Mouse (Mus musculus) neutrophil, adult 5-6 weeks (primary cell): ENCODE data around the gene Ndufs8. TPM values are rescaled to one million over a fixed set of nuclear protein-coding genes. Genes with fewer than 3 reads are reported as not detected.
"Not testable (repeated sequence)": the region's sequence is repeated elsewhere in the genome, so short reads cannot be mapped to it uniquely, and the experiment has no call there.

Source experiments
- ATAC-seq: fragments of 151-379, 151-347 bp; 2 replicates; pipeline ENCODE4 v1.8.0; 2017; ENCODE audit warnings: mild to moderate bottlenecking, moderate TSS enrichment; ENCODE audit not compliant: insufficient number of reproducible peaks, poor library complexity, low FRiP score, severe bottlenecking; ENCODE audit errors: extremely low read depth
- total RNA-seq: library from RNA; stranded (forward); fragments of 200-1000 nt; gene quantifications from 2 replicates; pipeline ENCODE4 v1.2.3, GENCODE M21; 2017

Ndufs8 gene
- 34.7 and 40.1 TPM in 2 replicates for total RNA-seq

DNA sequence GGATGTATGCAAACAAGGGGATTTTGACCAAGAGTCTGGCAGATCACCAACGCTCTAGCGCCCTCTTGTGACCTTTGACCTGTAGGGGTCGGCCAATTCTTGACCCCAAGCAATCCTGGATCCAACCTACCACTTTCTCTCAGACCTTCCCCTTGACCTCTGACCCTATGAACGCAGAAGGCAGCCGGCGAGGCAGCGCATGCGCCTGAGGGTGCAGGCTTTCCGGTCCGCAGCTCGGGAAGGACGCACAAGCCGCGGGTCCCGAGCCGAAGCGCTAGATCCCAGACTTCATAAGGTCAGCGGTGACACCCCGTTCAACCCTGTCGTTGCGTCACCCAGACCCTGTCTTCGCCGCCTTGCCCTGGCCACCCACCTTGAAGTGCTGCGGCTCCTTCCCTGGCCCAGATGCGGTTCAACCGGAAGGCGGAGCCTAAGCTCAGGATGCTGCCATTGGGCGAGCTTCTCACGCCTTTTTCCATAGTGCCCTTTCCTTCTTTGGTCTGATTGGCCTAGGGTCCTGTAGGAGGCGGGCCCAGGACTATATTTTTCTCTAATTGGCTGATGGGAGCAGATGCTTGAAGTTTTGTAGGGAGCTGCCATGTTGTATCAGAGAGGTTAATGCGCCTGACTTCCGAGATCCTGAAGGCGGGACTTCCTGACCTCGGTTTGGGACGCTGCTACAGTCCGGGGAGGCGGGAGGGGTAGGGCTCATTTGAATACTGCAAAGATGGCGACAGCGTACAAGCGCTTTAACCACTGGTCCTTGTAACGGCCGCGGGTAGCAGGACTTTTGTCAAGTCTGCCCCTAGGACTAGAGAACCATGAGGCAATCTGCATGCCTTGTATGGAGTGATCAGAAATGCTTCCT, at the start of gene Ndufs8:
Ndufs8 (minus strand) TSS at position 438 of the 868 bp plus-strand sequence.
- peak; percentile 91 for ATAC-seq

DNA sequence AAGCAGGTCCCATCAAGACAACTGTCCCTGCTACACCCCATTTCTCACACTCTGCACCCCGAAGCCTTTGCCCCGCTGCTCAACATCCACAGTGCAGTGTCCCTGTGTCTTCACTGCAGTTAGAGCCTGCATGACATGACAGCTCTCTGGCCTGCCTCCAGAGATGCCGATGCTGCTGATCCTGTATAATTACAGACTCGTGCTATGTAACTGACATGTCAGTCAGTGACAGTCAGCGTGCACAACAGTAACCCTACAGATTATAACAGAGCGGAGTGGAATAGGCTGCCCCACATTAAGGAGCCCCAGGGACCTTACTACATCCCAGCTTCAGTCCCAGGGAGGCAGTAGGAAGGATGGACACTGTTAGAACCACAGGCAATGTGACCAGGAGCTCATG, 49.2 kb upstream of the Ndufs8 start:
- ATAC-seq, result not testable (repeated sequence)

DNA sequence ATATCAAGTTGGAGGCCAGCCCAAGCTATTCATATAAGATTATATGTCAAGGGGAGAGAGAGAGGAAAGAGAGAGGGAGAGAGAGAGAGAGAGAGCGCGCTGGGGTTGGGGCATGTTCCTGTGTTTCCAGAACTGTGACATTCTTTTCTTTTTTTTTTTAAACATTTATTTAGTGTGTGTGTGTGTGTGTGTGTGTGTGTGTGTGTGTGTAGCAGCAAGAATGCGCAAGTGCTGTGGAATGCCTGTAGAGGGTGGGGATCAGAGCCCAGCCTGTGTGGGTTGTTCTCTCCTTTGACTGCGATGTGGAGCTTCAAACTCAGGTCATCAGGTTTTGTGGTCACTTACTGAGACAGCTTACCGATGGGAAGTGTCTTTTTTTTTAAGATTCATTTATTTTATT, 47.6 kb upstream of the Ndufs8 start:
- ATAC-seq, result no peak

DNA sequence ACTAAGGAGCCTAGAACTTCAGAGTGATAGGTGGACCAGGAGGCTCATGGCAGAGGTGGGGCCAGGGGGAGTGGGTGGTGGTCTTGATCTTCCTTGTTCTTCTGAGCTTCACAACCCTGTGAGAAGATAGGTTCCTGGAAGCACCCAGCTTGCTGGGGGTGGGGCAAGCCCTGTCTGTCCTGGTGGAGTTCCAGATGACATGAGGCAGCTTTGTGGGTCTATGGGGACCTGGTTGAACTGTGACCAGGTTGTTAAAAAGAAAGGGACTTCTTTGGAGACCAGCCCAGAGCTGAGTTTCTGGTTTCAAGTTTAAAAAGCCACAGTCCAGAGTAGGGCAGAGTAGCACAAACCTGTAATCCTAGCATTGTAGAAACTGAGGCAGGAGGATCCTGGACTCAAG, 46.5 kb upstream of the Ndufs8 start:
- no peak for ATAC-seq

DNA sequence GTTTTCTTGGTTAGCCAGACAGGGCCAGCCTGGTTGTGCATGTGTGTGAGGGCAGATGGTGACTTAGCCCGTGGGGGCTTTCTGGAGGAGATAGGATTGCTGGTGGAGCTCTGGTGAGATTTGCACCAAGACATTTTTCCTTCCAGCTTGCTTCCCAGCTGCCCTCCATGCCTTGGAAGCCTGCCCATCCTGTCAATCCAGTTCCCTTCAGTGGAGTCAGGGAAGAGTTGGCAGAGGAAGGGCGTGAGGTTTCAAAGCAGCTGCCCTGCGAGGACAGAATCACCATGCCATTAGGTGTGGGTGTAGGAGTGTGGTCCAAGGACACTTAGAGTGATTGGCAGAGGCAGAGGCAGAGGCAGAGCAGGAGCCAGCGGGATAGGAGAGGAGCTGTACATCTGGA, 45.9 kb upstream of the Ndufs8 start, which contains the start of gene Aldh3b3:
Aldh3b3 (plus strand) TSS at position 176 of the 400 bp plus-strand sequence.
- ATAC-seq, result no peak

DNA sequence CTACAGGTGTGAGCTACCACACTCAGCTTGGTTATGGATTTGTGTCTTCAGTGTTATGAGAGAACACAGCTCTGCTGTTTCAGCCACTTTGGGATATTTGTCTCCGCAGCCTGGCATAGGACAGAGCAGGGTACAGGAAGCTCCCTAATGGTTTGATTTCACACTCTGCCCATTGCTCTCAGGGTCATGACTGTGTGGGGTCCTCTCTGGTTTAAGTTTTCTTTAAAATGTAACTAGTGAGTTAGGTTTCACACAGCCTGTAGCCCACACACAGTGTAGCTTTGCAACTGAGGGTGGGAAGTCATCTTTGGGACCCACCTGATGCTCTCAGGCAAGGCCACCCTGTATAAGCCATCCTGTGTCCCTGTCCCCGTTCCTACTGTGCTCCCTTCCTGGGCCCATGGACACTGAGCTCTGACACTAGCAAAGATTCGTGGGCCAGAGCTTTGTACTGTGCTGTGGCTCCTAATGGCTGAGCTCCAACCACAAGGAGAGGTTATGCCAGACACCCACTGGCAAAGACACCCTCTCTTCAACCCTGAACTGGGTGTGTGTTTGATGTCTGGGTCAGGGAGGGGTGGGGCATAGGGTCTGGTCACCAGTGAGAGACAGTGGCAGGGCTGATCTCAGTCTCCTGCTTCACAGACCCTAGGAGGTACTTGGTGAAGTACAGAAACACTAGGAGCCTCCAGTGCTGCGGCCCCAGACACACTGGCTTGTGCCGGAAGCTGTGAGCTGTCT, 44.9 kb upstream of the Ndufs8 start:
- 0 out of 2 replicates have a peak, but pooled peaks have one; percentile 21 for ATAC-seq

DNA sequence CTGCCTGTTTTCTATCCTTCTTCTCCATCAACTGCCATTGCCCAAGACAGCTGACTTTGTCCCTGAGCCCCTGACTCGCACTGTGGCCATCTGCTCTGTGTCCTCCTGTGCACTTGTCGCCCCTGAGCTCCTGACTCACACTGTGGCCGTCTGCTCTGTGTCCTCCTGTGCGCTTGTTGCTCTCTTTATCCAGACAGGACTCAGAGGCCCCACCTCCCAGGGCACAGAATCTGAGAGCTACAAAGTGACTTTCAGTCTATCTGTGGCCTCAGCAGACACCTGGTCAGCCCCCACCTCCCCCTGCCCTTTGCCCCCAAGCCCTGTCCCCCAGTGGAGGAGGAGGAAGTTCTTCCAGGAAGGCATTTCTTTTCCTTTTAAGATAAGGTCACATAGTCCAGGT, 43.2 kb upstream of the Ndufs8 start:
- no peak for ATAC-seq

DNA sequence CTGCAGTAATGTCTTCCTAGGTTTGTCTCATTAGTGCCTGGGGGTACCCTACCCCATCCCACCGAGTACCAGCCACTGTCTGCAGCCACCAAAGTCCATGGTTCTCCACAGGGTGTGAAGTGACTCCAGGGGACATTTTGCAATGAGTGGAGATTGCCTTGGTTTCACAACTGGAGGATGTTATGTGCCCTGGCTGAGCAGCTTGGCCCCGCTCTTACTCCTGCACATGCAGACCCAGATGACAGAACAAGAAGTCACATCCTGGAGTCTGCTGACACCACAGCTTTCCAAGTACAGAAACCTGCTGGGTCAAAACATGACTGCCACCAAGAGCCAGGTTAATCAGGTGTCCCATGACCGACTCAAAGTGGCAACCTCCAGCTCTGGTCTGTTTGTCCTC, 42.5 kb upstream of the Ndufs8 start:
- no peak for ATAC-seq

DNA sequence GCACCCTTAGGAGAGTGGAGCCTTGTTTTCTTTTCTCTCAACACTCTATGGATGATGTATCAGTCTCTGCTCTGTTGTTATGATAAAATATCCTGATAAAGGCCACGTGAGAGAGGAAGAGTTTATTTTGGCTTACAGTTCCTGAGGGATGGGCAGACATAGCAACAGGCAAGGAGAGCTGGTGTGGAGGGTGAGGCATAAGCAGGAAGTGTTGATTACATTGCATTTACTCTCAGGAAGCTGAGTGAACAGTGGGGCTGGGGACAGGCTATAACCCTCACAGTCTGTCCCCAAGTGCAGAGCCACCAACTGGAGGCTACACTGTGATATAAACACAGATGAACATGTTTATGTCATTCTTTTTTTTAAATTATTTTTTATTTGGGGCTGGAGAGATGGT, 39.5 kb upstream of the Ndufs8 start:
- no peak for ATAC-seq

DNA sequence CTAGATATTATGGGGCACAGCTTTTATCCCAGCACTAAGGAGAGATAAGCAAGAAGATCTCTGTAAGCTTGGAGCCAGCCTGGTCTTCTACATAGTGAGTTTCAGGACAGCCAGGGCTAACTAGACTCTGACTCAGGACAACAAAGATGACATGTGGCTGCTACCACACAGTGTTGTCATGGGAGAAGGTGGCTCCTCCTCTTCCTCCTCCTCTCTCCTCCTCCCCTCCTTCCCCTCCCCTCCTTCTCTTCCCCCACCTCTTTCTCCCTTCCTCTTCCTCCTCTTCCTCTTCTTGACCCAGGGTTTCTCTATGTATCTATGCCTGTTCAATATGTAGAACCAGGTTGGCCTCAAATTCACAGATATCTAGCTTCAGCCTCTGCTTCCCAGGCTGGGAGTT, 38.9 kb upstream of the Ndufs8 start:
- ATAC-seq, result peak; percentile 44

DNA sequence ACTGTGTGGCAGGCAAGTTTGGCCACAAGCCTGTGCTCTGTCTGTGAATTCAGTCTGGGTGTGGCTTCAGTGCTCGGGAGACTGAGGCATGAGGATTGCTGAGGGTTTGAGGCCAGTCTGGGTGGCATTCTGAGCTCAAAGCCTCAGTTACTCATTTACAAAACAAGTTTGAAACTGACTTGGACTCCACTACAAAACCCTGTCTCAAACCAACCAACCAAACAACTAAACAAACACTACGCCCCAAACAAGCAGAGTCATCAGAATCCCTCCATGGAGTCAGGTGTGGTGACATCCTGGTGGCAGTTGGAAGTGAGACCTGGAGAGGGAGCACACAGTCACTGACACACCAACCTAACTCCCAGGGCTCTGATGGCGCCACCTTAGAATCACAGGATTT, 37.8 kb upstream of the Ndufs8 start:
- no peak for ATAC-seq

DNA sequence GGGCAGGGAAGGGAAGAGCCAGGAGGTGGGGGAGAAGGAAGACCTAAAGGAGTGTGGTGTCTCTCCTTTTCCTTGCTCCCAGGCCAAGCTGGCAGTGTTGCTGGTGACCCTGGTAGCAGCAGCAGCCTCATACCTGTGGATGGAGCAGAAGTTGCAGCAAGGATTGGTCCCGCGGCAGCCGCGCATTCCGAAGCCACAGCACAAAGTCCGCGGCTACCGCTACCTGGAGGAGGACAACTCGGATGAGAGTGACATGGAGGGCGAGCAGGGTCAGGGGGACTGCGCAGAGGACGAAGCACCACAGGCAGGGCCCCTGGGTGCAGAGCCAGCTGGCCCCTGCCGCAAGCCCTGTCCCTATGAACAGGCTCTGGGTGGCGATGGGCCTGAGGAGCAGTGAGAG, 36.0 kb upstream of the Ndufs8 start:
- no peak for ATAC-seq

DNA sequence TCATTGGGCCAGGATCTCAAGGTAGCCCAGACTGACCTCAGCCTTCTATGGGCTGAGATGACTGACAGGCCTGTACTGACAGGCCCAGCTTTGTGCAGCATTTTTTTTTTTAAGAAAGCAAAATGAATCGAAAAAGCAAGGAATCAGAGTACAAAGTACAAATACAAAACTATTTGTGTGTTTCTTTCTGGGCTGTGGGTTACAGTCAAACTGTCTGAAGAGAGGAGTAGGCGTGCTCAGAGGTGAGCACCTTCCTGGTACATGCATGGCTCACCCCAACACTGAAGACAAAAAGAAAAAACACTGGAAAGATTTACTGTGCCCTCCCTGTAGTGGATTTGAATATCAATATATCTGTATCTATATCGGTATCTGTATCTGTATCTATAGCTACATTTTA, 35.2 kb upstream of the Ndufs8 start:
- ATAC-seq, result no peak

DNA sequence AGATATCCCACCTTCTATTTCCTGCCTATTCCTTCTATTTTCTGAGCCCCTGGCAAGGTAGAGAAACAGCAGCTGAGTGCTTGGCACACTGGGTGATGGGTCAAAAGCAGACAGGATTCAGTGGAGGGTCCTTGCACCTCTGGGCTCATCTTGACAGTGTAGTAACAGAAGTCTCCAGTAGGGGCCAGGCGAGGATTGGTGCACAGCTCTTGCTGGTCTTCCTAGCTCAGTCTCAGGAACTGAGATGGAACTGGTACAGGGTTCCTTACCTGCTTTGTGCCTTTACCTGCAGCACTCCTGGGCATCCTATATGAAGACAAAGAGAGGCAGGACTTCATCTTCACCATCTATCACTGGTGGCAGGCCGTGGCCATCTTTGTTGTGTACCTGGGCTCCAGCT, 34.1 kb upstream of the Ndufs8 start:
- ATAC-seq, result peak; percentile 43; the same call in 1 of the 2 replicates

DNA sequence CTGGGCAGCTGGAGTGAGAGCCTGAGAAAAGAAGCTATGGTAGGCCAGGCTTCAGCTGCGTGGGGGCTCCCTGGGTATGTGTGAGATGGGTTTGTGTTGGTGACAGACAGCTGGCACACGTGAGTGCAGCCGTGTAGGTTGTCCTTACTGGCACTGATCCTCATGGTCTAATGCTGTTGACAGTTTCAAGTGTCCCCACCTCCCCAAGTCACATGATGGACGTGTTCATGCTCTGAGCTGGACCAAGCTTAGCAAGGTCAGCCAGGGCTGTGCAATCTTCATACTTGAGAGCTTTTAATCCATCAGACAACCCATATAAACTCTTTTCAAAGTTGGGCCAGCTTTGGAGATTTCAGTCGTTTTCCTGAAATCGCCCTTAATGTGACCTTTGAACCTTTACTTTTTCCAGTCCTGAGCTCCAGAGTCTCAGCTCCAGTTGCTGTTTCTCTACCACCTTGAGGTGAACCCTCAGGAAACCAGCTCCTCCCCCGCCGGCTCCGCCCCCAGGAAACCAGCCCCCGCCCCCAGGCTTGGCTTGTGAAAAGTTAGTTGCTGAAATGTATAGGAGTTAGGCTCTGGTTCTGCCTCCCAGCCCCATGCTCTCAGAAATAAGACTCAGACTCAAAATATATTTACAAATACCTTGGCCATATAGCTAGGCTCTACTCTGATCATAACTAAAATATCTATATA, 33.4 kb upstream of the Ndufs8 start:
- ATAC-seq, result no peak

DNA sequence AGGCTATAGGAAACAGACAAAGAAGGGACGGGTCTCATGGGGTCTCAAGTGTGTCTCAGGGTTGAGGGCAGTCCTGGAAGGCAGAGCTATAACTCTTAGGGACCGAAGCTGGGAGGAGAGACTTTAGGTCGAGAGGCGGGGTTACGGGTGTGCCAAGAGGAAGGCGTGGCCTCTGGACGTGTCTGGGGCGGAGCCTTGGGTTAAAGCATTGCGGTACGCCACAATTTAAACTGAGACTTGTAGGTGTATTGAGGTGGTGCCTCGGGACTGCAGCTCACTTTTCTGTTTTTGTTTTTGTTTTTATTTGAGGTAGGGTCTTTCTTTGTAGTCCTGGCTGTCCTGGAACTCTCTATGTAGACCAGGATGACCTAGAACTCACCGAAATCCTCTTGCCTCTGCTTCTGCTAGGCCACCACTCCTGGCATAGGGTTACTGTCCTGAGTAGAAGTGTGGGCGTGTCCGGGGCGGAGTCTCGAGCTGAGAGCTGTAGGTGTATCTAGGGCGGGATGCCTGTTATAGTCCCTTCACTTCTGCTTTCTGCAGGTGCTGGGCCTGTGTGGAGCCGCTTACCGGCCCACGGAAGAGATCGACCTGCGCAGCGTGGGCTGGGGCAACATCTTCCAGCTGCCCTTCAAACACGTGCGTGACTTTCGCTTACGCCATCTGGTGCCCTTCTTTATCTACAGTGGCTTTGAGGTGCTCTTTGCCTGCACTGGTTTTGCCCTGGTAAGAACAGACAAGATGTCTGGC, 30.6 kb upstream of the Ndufs8 start:
- ATAC-seq, result peak; percentile 79

DNA sequence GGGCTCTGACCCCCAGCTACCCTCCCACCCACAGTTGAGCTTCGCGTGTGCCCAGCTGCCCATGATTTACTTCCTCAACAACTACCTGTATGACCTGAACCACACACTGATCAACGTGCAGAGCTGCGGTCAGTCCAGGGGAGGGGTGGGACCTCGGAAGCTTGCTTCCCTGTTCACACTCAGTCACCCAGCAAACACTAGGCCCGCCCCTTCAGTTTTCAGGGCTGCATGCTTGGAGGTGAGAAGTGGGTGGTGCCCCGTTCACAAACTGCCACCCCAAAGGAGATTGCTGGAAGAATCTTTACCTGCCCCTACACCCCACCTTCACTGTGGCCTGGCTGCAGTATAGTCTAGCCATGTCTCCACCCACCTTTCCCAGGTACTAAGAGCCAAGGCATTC, 29.7 kb upstream of the Ndufs8 start:
- peak; percentile 16; the same call in 1 of the 2 replicates for ATAC-seq

DNA sequence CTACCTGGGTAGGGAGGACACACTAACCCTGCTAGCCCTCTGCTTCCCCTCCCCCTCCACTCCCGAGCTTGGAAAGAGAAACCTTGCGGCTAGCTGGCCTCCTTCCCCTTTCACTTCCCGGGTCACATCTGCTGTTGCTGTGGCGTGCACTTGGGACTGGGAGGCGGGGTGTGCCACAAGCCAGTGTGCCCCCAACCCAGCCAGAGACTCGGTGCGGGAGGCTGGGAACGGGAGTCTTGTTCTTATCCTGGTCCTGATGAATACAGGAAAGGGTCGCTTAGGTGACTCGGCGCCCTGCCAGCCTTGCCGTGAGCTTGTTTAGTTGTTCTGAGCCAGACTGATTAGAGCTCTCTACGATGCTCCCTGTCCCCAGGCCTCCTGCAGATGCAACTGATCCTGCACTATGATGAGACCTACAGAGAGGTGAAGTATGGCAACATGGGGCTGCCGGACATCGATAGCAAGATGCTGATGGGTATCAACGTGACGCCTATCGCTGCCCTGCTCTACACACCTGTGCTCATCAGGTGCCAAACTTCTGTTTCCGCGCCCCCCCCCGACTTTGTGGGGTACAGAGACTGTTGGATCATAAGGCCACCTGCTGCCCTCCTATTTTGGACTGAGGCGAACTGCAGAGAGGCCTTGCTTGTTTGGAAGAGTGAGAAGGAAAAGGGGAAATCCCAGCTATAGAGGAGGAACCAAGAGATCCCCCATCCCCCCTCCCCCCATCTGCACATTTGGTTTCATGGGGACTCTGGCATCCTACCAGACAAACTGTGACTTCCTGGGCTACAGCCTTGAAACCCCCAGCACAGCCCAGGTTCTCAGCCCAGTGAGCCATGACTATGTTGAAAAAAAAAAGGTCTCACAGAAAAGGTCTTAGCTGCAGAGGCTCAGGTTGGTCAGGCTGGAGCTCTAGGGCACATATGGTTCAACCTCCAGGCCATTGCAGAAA, 23.6 kb upstream of the Ndufs8 start:
- ATAC-seq, result peak; percentile 52
